Mouse (Mus musculus) myocyte (in vitro differentiated cells): ENCODE data around the gene Efna3. TPM values are rescaled to one million over a fixed set of nuclear protein-coding genes. Genes with fewer than 3 reads are reported as not detected.
A peak's percentile ranks its signal among the peaks of the same experiment; 100 is the strongest.

Experiments
- H3K27me3 ChIP-seq: one replicate; pipeline ENCODE4 v1.6.1; 2011; ENCODE audit not compliant: control insufficient read depth, insufficient read depth, insufficient read length
- H3K36me3 ChIP-seq: one replicate; pipeline ENCODE4 v1.6.1; 2011; ENCODE audit not compliant: control insufficient read depth, insufficient read depth
- H3K4me2 ChIP-seq: one replicate; pipeline ENCODE4 v1.6.1; 2011; ENCODE audit warnings: low read depth, control low read depth
- H3K4me3 ChIP-seq: one replicate; pipeline ENCODE4 v1.5.1; 2011; ENCODE audit warnings: mild to moderate bottlenecking, control low read depth, moderate library complexity
- H3K79me2 ChIP-seq: one replicate; pipeline ENCODE4 v1.6.1; 2011; ENCODE audit not compliant: control insufficient read depth, insufficient read depth
- H3ac ChIP-seq: one replicate; pipeline ENCODE4 v1.6.1; 2011; ENCODE audit not compliant: control insufficient read depth, insufficient read length
- CEBPB ChIP-seq: IDR thresholded peaks from 2 replicates; pipeline ENCODE4 v1.6.1; 2011; ENCODE audit warnings: mild to moderate bottlenecking, moderate library complexity; ENCODE audit not compliant: poor library complexity, insufficient read depth, severe bottlenecking
- E2F4 ChIP-seq: IDR thresholded peaks from one replicate; pipeline ENCODE4 v1.6.1; 2011; ENCODE audit warnings: mild to moderate bottlenecking, control low read depth, moderate library complexity; ENCODE audit not compliant: insufficient read depth
- MAX ChIP-seq: IDR thresholded peaks from one replicate; pipeline ENCODE4 v1.6.1; 2011; ENCODE audit warnings: low read depth, mild to moderate bottlenecking, control low read depth
- MYOD1 ChIP-seq, 3 experiments: IDR thresholded peaks; one replicate each; pipeline ENCODE4 v1.6.1; 2011; ENCODE audit warnings: control low read depth in 2 of 3, low read depth in 2 of 3, mild to moderate bottlenecking in 2 of 3, moderate library complexity in 1 of 3; ENCODE audit not compliant: insufficient read length in 2 of 3, control insufficient read depth in 1 of 3
- MYOG ChIP-seq, 3 experiments: IDR thresholded peaks; one replicate each; pipeline ENCODE4 v1.6.1; 2011; ENCODE audit warnings: control low read depth in 2 of 3, low read depth in 2 of 3, mild to moderate bottlenecking in 2 of 3; ENCODE audit not compliant: insufficient read length in 2 of 3, control insufficient read depth in 1 of 3, insufficient read depth in 1 of 3
- POLR2A ChIP-seq: IDR thresholded peaks from one replicate; pipeline ENCODE4 v1.6.1; 2011; ENCODE audit warnings: low read depth, mild to moderate bottlenecking, control low read depth, moderate library complexity; ENCODE audit not compliant: insufficient read length
- POLR2AphosphoS2 ChIP-seq: IDR thresholded peaks from one replicate; pipeline ENCODE4 v1.6.1; 2011; ENCODE audit warnings: low read depth, control low read depth; ENCODE audit not compliant: insufficient read length
- REST ChIP-seq: IDR thresholded peaks from one replicate; pipeline ENCODE4 v1.6.1; 2011; ENCODE audit warnings: mild to moderate bottlenecking, control low read depth, moderate library complexity; ENCODE audit not compliant: insufficient read depth, insufficient read length
- SRF ChIP-seq: IDR thresholded peaks from one replicate; pipeline ENCODE4 v1.6.1; 2011; ENCODE audit warnings: low read depth; ENCODE audit not compliant: control insufficient read depth, insufficient read length
- TCF12 ChIP-seq: IDR thresholded peaks from one replicate; pipeline ENCODE4 v1.6.1; 2011; ENCODE audit warnings: mild to moderate bottlenecking, control low read depth; ENCODE audit not compliant: poor library complexity, insufficient read depth, severe bottlenecking
- TCF3 ChIP-seq: IDR thresholded peaks from one replicate; pipeline ENCODE4 v1.6.1; 2011; ENCODE audit warnings: low read depth, control low read depth; ENCODE audit not compliant: insufficient read length
- USF1 ChIP-seq: IDR thresholded peaks from one replicate; pipeline ENCODE4 v1.6.1; 2011; ENCODE audit warnings: low read depth, mild to moderate bottlenecking, control low read depth, moderate library complexity
- polyA plus RNA-seq: library from polyadenylated mRNA; unstranded; fragments of >200 nt; fragmentation: generic; extraction: Trizol; gene quantifications from one replicate; pipeline ENCODE4 v1.2.1, GENCODE M21; 2012; ENCODE audit warnings: missing spikeins

Gene Efna3
- polyA plus RNA-seq, 1 experiment = 1.8 TPM

DNA sequence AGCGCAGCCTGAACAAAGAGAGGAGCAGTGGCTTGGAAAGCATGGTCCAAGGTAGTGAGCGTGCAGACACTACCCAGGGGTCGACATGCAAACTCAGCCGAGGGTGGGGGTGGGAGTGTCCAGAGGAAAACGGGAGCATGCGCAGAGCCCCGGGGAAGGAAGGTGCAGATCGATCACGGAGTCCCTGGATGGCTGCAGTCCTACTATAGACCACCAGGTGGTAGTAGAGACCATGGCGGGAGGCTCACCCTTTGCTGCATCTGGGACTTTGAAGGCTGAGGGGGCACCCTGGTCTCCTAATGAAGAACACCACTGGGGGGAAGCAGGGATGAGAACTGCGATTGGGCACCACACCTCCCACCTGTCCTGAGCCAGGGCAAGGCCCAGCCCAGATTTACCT, 17.7 kb upstream of the Efna3 start:
- Histone ChIP-seq H3K79me2 (no peaks in the 10 kb centered on the region), H3K27me3 (no peaks in the 10 kb centered on the region), H3K36me3 (no peaks in the 10 kb centered on the region), H3K4me3 (no peak overlapping the region), H3ac (no peak overlapping the region), H3K4me2 (no peak overlapping the region)
- TF ChIP-seq MYOD1 (IDR thresholded peaks at IDR 0.05; ENCODE audit: control insufficient read depth in 1 of 3, insufficient read length in 2 of 3, low read depth in 2 of 3) (no peak), CEBPB (no peak), POLR2A (no peak), TCF12 (no peak), TCF3 (no peak), USF1 (no peak), REST (no peak), MYOG (IDR thresholded peaks at IDR 0.05; ENCODE audit: control insufficient read depth in 1 of 3, insufficient read depth in 1 of 3, insufficient read length in 2 of 3, low read depth in 2 of 3) (no peak), E2F4 (no peak), SRF (no peak), MAX (no peak), POLR2AphosphoS2 (no peak)

DNA sequence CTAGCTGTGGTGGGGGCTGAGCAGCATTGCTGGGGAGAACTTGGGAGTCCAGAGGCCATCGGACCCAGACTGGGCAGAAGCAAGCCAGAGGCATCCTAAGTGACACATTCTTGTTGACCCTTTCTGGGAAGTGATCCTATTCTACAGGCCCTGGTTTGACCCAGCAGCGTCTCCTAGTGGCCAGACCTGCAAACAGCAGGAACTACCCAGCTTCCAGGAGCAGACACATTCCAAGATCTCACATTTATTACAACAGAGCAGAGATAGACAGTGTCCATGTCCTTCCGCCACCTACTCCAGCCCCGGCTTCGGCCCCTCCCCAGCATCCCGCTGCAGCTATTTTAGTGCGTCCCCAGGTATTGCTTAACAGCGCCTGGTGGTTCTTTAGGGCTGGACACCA, 16.7 kb upstream of the Efna3 start:
- no peak for TF ChIP-seq TCF3
- no peak for TF ChIP-seq POLR2A
- TF ChIP-seq USF1 = no peak
- TF ChIP-seq TCF12 = no peak
- TF ChIP-seq POLR2AphosphoS2 = no peak
- no peak for TF ChIP-seq CEBPB
- no peak for TF ChIP-seq MAX
- no peak for TF ChIP-seq REST
- no peak for TF ChIP-seq E2F4
- TF ChIP-seq MYOG (IDR thresholded peaks at IDR 0.05; ENCODE audit: control insufficient read depth in 1 of 3, insufficient read depth in 1 of 3, insufficient read length in 2 of 3, low read depth in 2 of 3) = no peak
- TF ChIP-seq MYOD1 (IDR thresholded peaks at IDR 0.05; ENCODE audit: control insufficient read depth in 1 of 3, insufficient read length in 2 of 3, low read depth in 2 of 3) = no peak
- TF ChIP-seq SRF = no peak
- H3K4me2 ChIP-seq = no peak overlapping the region
- H3K4me3 ChIP-seq = no peak overlapping the region
- no peaks in the 10 kb centered on the region for H3K79me2 ChIP-seq
- no peaks in the 10 kb centered on the region for H3K27me3 ChIP-seq
- H3K36me3 ChIP-seq = no peaks in the 10 kb centered on the region
- H3ac ChIP-seq = no peak overlapping the region

DNA sequence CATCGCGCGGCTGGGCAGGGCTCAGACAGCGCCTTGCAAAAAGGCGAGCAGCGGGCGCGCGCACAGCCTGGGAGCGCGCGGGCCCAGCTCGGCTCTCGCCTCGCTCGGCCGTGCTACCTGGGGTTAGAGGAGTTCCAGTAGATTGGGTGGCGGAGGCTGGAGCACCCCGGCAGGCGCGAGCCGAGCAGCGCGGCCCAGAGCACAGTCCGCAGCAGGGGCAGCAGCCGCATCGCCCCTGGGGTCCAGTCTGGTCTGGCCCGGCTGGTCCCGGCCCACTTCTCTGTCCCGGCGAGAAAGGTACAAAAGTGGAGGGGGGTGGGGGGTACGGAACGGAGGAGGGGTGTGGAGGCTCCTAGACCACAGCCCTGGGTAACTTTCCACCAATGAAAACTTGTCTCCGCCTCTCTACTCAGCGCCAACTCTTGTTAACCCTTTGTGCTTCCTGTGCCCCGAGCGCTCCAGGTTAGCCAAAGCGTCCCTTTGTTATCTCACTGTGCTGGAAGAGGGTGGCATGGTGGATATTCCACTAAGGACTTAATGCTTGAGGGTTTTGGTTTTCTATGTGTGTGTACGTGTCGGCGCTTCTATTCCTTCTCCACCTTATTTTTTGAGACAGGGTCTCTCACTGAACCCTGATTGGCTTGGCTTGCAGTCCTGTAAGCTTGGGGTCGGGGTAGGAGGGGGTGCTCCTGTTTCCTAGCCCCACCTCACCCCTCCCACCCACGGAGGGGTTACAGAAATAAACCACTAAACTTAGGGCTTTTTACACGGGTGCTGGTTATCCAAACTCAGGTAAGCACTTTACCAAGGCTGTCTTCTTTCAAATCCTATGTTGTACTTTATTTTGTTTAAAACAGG, 15.2 kb upstream of the Efna3 start, which contains the start of gene Efna4:
Efna4 (minus strand) TSS at position 308 of the 858 bp plus-strand sequence.
- Histone ChIP-seq H3K36me3 (no peaks in the 10 kb centered on the region), H3K4me3 (peak within 1 kb of the TSS; percentile 40), H3K4me2 (peak within 1 kb of the TSS; percentile 93), H3K27me3 (no peaks in the 10 kb centered on the region), H3ac (peak within 1 kb of the TSS; percentile 59), H3K79me2 (no peaks in the 10 kb centered on the region)
- peak in 1 of 3 experiments; percentile 3 for TF ChIP-seq MYOD1 (IDR thresholded peaks at IDR 0.05; ENCODE audit: control insufficient read depth in 1 of 3, insufficient read length in 2 of 3, low read depth in 2 of 3)
- no peak for TF ChIP-seq TCF12
- TF ChIP-seq POLR2A = peak; percentile 39
- TF ChIP-seq POLR2AphosphoS2 = no peak
- TF ChIP-seq TCF3 = no peak
- no peak for TF ChIP-seq MYOG (IDR thresholded peaks at IDR 0.05; ENCODE audit: control insufficient read depth in 1 of 3, insufficient read depth in 1 of 3, insufficient read length in 2 of 3, low read depth in 2 of 3)

DNA sequence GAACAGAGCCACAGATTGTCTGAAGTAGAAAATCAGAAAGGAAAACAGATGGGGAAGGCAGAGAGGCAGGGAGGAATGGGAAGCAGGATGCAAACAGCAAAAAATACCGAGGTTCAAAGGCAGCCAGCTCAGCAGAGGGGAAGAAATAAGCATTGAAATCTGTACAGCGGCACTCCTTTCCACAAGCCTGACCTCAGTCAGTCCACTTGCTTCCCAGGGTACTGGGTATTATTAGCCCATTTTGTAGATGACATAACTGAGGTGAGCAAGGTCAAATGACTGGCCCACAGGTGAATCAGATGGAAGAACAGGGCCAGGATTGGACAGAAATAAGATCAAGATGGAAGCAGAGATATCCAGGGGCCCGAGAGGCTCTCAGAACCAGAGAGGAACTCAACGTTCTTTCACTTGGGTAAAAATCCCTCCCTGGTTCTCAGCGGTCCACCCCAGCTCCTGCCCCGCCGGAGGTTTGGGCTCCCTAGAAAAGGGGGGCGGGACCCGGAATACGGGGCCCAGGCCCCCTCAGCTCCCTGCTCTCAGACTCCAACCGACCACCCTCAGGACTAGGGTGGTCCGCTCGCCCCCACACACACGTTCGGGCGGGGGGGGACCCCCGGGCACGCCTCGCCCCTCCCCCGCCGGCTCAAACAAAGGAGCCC, 14.4 kb upstream of the Efna3 start:
- TF ChIP-seq MAX (no peak), MYOG (IDR thresholded peaks at IDR 0.05; ENCODE audit: control insufficient read depth in 1 of 3, insufficient read depth in 1 of 3, insufficient read length in 2 of 3, low read depth in 2 of 3) (no peak), CEBPB (no peak), TCF12 (no peak), REST (no peak), MYOD1 (IDR thresholded peaks at IDR 0.05; ENCODE audit: control insufficient read depth in 1 of 3, insufficient read length in 2 of 3, low read depth in 2 of 3) (no peak), USF1 (no peak), POLR2A (no peak), SRF (no peak), E2F4 (no peak), POLR2AphosphoS2 (no peak), TCF3 (no peak)

More for the DNA sequence above, 14.4 kb upstream of the Efna3 start:
- Histone ChIP-seq H3K79me2 (no peaks in the 10 kb centered on the region), H3K4me2 (peak overlapping the region; percentile 93), H3K4me3 (peak overlapping the region; percentile 40), H3K36me3 (no peaks in the 10 kb centered on the region), H3ac (peak overlapping the region; percentile 59), H3K27me3 (no peaks in the 10 kb centered on the region)
